Mouse (Mus musculus): ENCODE data around the gene Snx9.

GRCm38 (mm10) chr17:5896607-5897006, 55.5 kb downstream of the Snx9 start:
- TF ChIP-seq CTCF (conservative IDR thresholded peaks at IDR 0.05; ENCODE audit: low read length) (no peak), NANOG (IDR thresholded peaks at IDR 0.05; ENCODE audit: borderline replicate concordance, low read length) (no peak)

Data from E14TG2a.4 (cell line).